Mouse (Mus musculus): ENCODE data around the gene Acyp2. TPM values are rescaled to one million over a fixed set of nuclear protein-coding genes. Genes with fewer than 3 reads are reported as not detected.

Gene Acyp2
- 8.8 and 9.1 TPM in 2 replicates for polyA plus RNA-seq (2014; fragmentation: Nextera tagmentation; extraction: Ambion mirVana)

GRCm38 (mm10) chr11:30649001-30649637 is at the start of gene Acyp2:
TSS of gene Acyp2 (minus strand) at chr11:30649587.
- H3K4me1 ChIP-seq (replicated peaks; ENCODE audit: control insufficient read depth, insufficient read depth, low read length), result no peaks in the 10 kb centered on the region
- no peaks in the 10 kb centered on the region for H3K27me3 ChIP-seq (replicated peaks; ENCODE audit: control insufficient read depth, insufficient read depth, low read length)
- under 1% methylated on average over 40 of the region's 40 CpGs for WGBS
- no peaks in the 10 kb centered on the region for H3K9me3 ChIP-seq (ENCODE audit: control insufficient read depth, low read length)
- peak within 1 kb of the TSS; percentile 73 for H3K4me2 ChIP-seq (ENCODE audit: low read length)
- DNase-seq (ENCODE audit: low spot score) (peak; percentile 91), ATAC-seq (replicated peaks; ENCODE audit: low FRiP score, low TSS enrichment, low read depth) (peak; percentile 95)
- peak within 1 kb of the TSS; percentile 77 for H3K4me3 ChIP-seq (ENCODE audit: low read depth, low read length)
- no peaks in the 10 kb centered on the region for H3K36me3 ChIP-seq (ENCODE audit: control insufficient read depth, insufficient read depth, low read length)
- H3K9ac ChIP-seq (ENCODE audit: low read length), result peak within 1 kb of the TSS; percentile 77
- H3K27ac ChIP-seq (ENCODE audit: low read depth), result peak within 1 kb of the TSS; percentile 82

GRCm38 (mm10) chr11:30689421-30689820 is 40.0 kb upstream of the Acyp2 start:
- 94% methylated on average over 1 of the region's 1 CpGs for WGBS
- Histone ChIP-seq H3K9me3 (ENCODE audit: control insufficient read depth, low read length) (no peaks in the 10 kb centered on the region), H3K9ac (ENCODE audit: low read length) (no peak overlapping the region), H3K36me3 (ENCODE audit: control insufficient read depth, insufficient read depth, low read length) (no peaks in the 10 kb centered on the region), H3K4me2 (ENCODE audit: low read length) (no peak overlapping the region), H3K27ac (ENCODE audit: low read depth) (no peak overlapping the region), H3K4me3 (ENCODE audit: low read depth, low read length) (no peak overlapping the region), H3K27me3 (replicated peaks; ENCODE audit: control insufficient read depth, insufficient read depth, low read length) (no peaks in the 10 kb centered on the region), H3K4me1 (replicated peaks; ENCODE audit: control insufficient read depth, insufficient read depth, low read length) (no peaks in the 10 kb centered on the region)
- DNase-seq (ENCODE audit: low spot score) (no peak), ATAC-seq (replicated peaks; ENCODE audit: low FRiP score, low TSS enrichment, low read depth) (no peak)

- H3K9ac ChIP-seq (ENCODE audit: low read length), result no peak overlapping the region
- no peak overlapping the region for H3K4me3 ChIP-seq (ENCODE audit: low read depth, low read length)
- no peaks in the 10 kb centered on the region for H3K36me3 ChIP-seq (ENCODE audit: control insufficient read depth, insufficient read depth, low read length)
- WGBS, result 83% methylated on average over 1 of the region's 1 CpGs
- ATAC-seq (replicated peaks; ENCODE audit: low FRiP score, low TSS enrichment, low read depth) (no peak), DNase-seq (ENCODE audit: low spot score) (no peak)
- H3K27me3 ChIP-seq (replicated peaks; ENCODE audit: control insufficient read depth, insufficient read depth, low read length), result no peaks in the 10 kb centered on the region
- H3K4me1 ChIP-seq (replicated peaks; ENCODE audit: control insufficient read depth, insufficient read depth, low read length), result no peaks in the 10 kb centered on the region
- no peak overlapping the region for H3K27ac ChIP-seq (ENCODE audit: low read depth)
- H3K9me3 ChIP-seq (ENCODE audit: control insufficient read depth, low read length), result no peaks in the 10 kb centered on the region
- H3K4me2 ChIP-seq (ENCODE audit: low read length), result no peak overlapping the region
Measured at GRCm38 (mm10) chr11:30676086-30676485, 26.7 kb upstream of the Acyp2 start.

- ATAC-seq (replicated peaks; ENCODE audit: low FRiP score, low TSS enrichment, low read depth) (no peak; the same call in 1 of the 2 replicates), DNase-seq (ENCODE audit: low spot score) (no peak)
- no peaks in the 10 kb centered on the region for H3K36me3 ChIP-seq (ENCODE audit: control insufficient read depth, insufficient read depth, low read length)
- no peaks in the 10 kb centered on the region for H3K4me1 ChIP-seq (replicated peaks; ENCODE audit: control insufficient read depth, insufficient read depth, low read length)
- no peaks in the 10 kb centered on the region for H3K27me3 ChIP-seq (replicated peaks; ENCODE audit: control insufficient read depth, insufficient read depth, low read length)
- no peaks in the 10 kb centered on the region for H3K9me3 ChIP-seq (ENCODE audit: control insufficient read depth, low read length)
- 21% methylated on average over 1 of the region's 1 CpGs for WGBS
- no peak overlapping the region for H3K4me3 ChIP-seq (ENCODE audit: low read depth, low read length)
- H3K4me2 ChIP-seq (ENCODE audit: low read length), result no peak overlapping the region
- no peak overlapping the region for H3K9ac ChIP-seq (ENCODE audit: low read length)
- no peak overlapping the region for H3K27ac ChIP-seq (ENCODE audit: low read depth)
Measured at GRCm38 (mm10) chr11:30672719-30673118, 23.3 kb upstream of the Acyp2 start.

GRCm38 (mm10) chr11:30663001-30663400 is 13.6 kb upstream of the Acyp2 start:
- Histone ChIP-seq H3K9ac (ENCODE audit: low read length) (no peak overlapping the region), H3K4me2 (ENCODE audit: low read length) (no peak overlapping the region), H3K9me3 (ENCODE audit: control insufficient read depth, low read length) (no peaks in the 10 kb centered on the region), H3K4me3 (ENCODE audit: low read depth, low read length) (no peak overlapping the region), H3K27me3 (replicated peaks; ENCODE audit: control insufficient read depth, insufficient read depth, low read length) (no peaks in the 10 kb centered on the region), H3K4me1 (replicated peaks; ENCODE audit: control insufficient read depth, insufficient read depth, low read length) (no peaks in the 10 kb centered on the region), H3K36me3 (ENCODE audit: control insufficient read depth, insufficient read depth, low read length) (no peaks in the 10 kb centered on the region), H3K27ac (ENCODE audit: low read depth) (no peak overlapping the region)
- ATAC-seq (replicated peaks; ENCODE audit: low FRiP score, low TSS enrichment, low read depth) (no peak), DNase-seq (ENCODE audit: low spot score) (no peak)
- WGBS, result 89% methylated on average over 3 of the region's 3 CpGs

GRCm38 (mm10) chr11:30662591-30662990 is 13.2 kb upstream of the Acyp2 start:
- Histone ChIP-seq H3K36me3 (ENCODE audit: control insufficient read depth, insufficient read depth, low read length) (no peaks in the 10 kb centered on the region), H3K4me3 (ENCODE audit: low read depth, low read length) (no peak overlapping the region), H3K27ac (ENCODE audit: low read depth) (no peak overlapping the region), H3K9ac (ENCODE audit: low read length) (no peak overlapping the region), H3K4me2 (ENCODE audit: low read length) (no peak overlapping the region), H3K27me3 (replicated peaks; ENCODE audit: control insufficient read depth, insufficient read depth, low read length) (no peaks in the 10 kb centered on the region), H3K9me3 (ENCODE audit: control insufficient read depth, low read length) (no peaks in the 10 kb centered on the region), H3K4me1 (replicated peaks; ENCODE audit: control insufficient read depth, insufficient read depth, low read length) (no peaks in the 10 kb centered on the region)
- ATAC-seq (replicated peaks; ENCODE audit: low FRiP score, low TSS enrichment, low read depth), result no peak
- DNase-seq (ENCODE audit: low spot score), result no peak
- 91% methylated on average over 2 of the region's 2 CpGs for WGBS

- no peak overlapping the region for H3K4me2 ChIP-seq (ENCODE audit: low read length)
- no peak overlapping the region for H3K27ac ChIP-seq (ENCODE audit: low read depth)
- no peak overlapping the region for H3K4me3 ChIP-seq (ENCODE audit: low read depth, low read length)
- H3K4me1 ChIP-seq (replicated peaks; ENCODE audit: control insufficient read depth, insufficient read depth, low read length), result no peaks in the 10 kb centered on the region
- DNase-seq (ENCODE audit: low spot score) (no peak), ATAC-seq (replicated peaks; ENCODE audit: low FRiP score, low TSS enrichment, low read depth) (no peak)
- H3K9ac ChIP-seq (ENCODE audit: low read length), result no peak overlapping the region
- no peaks in the 10 kb centered on the region for H3K27me3 ChIP-seq (replicated peaks; ENCODE audit: control insufficient read depth, insufficient read depth, low read length)
- H3K9me3 ChIP-seq (ENCODE audit: control insufficient read depth, low read length), result no peaks in the 10 kb centered on the region
- WGBS, result 30% methylated on average over 2 of the region's 2 CpGs
- no peaks in the 10 kb centered on the region for H3K36me3 ChIP-seq (ENCODE audit: control insufficient read depth, insufficient read depth, low read length)
Measured at GRCm38 (mm10) chr11:30657069-30657468, 7.7 kb upstream of the Acyp2 start.

- no peak overlapping the region for H3K27ac ChIP-seq (ENCODE audit: low read depth)
- no peak overlapping the region for H3K4me2 ChIP-seq (ENCODE audit: low read length)
- no peaks in the 10 kb centered on the region for H3K4me1 ChIP-seq (replicated peaks; ENCODE audit: control insufficient read depth, insufficient read depth, low read length)
- WGBS, result 82% methylated on average over 4 of the region's 4 CpGs
- no peaks in the 10 kb centered on the region for H3K27me3 ChIP-seq (replicated peaks; ENCODE audit: control insufficient read depth, insufficient read depth, low read length)
- H3K9ac ChIP-seq (ENCODE audit: low read length), result no peak overlapping the region
- ATAC-seq (replicated peaks; ENCODE audit: low FRiP score, low TSS enrichment, low read depth) (no peak), DNase-seq (ENCODE audit: low spot score) (no peak)
- H3K36me3 ChIP-seq (ENCODE audit: control insufficient read depth, insufficient read depth, low read length), result no peaks in the 10 kb centered on the region
- H3K9me3 ChIP-seq (ENCODE audit: control insufficient read depth, low read length), result no peaks in the 10 kb centered on the region
- no peak overlapping the region for H3K4me3 ChIP-seq (ENCODE audit: low read depth, low read length)
Measured at GRCm38 (mm10) chr11:30656060-30656459, 6.7 kb upstream of the Acyp2 start.

- Histone ChIP-seq H3K36me3 (ENCODE audit: control insufficient read depth, insufficient read depth, low read length) (no peaks in the 10 kb centered on the region), H3K27ac (ENCODE audit: low read depth) (no peak overlapping the region), H3K9me3 (ENCODE audit: control insufficient read depth, low read length) (no peaks in the 10 kb centered on the region), H3K9ac (ENCODE audit: low read length) (no peak overlapping the region), H3K27me3 (replicated peaks; ENCODE audit: control insufficient read depth, insufficient read depth, low read length) (no peaks in the 10 kb centered on the region), H3K4me2 (ENCODE audit: low read length) (no peak overlapping the region), H3K4me3 (ENCODE audit: low read depth, low read length) (no peak overlapping the region), H3K4me1 (replicated peaks; ENCODE audit: control insufficient read depth, insufficient read depth, low read length) (no peaks in the 10 kb centered on the region)
- ATAC-seq (replicated peaks; ENCODE audit: low FRiP score, low TSS enrichment, low read depth) (no peak), DNase-seq (ENCODE audit: low spot score) (no peak)
- WGBS, result 81% methylated on average over 1 of the region's 1 CpGs
Measured at GRCm38 (mm10) chr11:30650416-30650815, 1.0 kb upstream of the Acyp2 start.

All from intestine, embryonic 14.5 days (tissue).